Mouse (Mus musculus): ENCODE results near the gene Cdh23. TPM values are rescaled to one million over a fixed set of nuclear protein-coding genes. Genes with fewer than 3 reads are reported as not detected.

Cdh23 gene
- polyA plus RNA-seq, 1 experiment: not detected

DNA sequence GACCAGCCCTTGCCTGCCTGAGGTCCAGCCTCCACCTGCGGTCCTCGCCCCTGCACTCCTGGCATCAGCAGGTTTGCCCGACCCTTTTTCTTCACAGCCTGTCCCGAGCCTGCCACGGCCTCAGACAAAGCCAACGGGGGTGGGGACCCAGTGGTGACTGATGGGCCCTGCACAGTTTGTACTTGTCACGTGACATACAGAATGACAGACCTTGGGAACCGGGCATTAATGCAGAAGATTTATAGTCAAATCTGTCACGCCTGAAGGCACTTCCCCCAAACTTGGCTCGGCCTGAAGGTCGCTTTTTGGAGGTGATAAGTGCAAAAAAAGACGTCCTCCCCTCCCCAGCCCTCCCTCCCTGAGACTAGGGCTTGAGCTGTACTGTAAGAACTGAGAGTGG, 73.5 kb downstream of the Cdh23 start:
- H3K4me3 ChIP-seq (ENCODE audit: insufficient read depth, low read length): no peak overlapping the region
- TF ChIP-seq CTCF (IDR thresholded peaks at IDR 0.05; ENCODE audit: low read depth, low read length) (no peak), POLR2A (IDR thresholded peaks at IDR 0.05; ENCODE audit: borderline replicate concordance, low read depth, low read length) (no peak)
- H3K4me1 ChIP-seq (ENCODE audit: control insufficient read depth, insufficient read depth, low read length): no peaks in the 10 kb centered on the region
- H3K27ac ChIP-seq (ENCODE audit: insufficient read depth, low read depth, low read length): no peak overlapping the region

DNA sequence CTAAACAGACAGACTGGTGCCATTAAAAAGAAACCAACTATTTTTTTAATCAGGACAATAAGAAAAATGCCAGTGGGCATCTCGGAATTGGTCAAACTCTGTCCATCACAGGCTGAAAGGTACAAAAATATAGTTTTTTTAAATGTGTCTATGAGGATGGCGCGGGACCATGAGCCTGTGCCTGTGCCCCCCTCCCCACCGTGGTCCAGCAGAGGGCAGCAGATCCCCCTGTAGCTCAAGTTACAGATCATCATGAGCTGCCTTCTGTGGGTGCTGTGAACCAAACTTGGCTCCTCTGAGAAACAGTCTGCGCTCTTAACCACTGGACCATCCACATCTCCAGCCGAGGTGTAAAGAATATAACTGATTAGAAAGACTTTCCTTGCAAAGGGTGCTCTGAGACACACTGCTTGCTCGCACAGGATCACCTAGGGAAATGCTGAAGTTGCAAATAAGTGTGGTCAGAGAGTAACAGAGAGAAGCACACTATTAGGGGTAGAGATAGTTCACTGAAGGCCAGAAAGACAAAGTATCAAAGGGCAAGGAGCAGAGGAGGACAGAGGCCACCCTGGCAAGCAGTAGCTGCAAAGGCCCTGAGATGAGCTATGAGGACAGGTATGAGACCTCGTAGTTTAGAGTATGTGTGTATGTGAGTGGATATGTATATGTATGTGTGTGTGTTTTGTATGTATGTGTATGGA, 74.7 kb downstream of the Cdh23 start:
- no peaks in the 10 kb centered on the region for H3K4me1 ChIP-seq (ENCODE audit: control insufficient read depth, insufficient read depth, low read length)
- H3K27ac ChIP-seq (ENCODE audit: insufficient read depth, low read depth, low read length): no peak overlapping the region
- TF ChIP-seq POLR2A (IDR thresholded peaks at IDR 0.05; ENCODE audit: borderline replicate concordance, low read depth, low read length): no peak
- TF ChIP-seq CTCF (IDR thresholded peaks at IDR 0.05; ENCODE audit: low read depth, low read length): no peak
- no peak overlapping the region for H3K4me3 ChIP-seq (ENCODE audit: insufficient read depth, low read length)

DNA sequence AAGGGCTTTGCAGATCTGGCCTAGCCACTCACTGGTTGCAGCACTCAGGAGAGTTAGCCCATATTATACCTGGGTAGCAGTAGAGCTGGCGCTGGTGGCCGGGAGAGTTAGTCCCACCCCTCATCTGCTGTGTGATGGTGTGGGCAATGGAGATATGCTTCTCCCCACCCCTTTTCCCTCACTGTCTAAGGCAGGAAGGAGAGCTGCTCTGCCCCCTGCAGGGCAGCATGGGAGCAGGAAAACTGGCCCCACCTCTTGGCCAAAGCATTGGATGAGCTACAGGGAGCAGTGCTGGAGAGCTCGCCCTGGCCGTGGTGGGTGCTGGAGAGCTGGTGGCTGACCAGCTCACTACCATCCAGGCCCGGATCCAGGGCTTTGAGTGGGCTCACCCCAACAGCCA, 80.4 kb downstream of the Cdh23 start:
- no peak overlapping the region for H3K4me3 ChIP-seq (ENCODE audit: insufficient read depth, low read length)
- no peak overlapping the region for H3K27ac ChIP-seq (ENCODE audit: insufficient read depth, low read depth, low read length)
- no peaks in the 10 kb centered on the region for H3K4me1 ChIP-seq (ENCODE audit: control insufficient read depth, insufficient read depth, low read length)
- TF ChIP-seq POLR2A (IDR thresholded peaks at IDR 0.05; ENCODE audit: borderline replicate concordance, low read depth, low read length): no peak
- TF ChIP-seq CTCF (IDR thresholded peaks at IDR 0.05; ENCODE audit: low read depth, low read length): no peak

DNA sequence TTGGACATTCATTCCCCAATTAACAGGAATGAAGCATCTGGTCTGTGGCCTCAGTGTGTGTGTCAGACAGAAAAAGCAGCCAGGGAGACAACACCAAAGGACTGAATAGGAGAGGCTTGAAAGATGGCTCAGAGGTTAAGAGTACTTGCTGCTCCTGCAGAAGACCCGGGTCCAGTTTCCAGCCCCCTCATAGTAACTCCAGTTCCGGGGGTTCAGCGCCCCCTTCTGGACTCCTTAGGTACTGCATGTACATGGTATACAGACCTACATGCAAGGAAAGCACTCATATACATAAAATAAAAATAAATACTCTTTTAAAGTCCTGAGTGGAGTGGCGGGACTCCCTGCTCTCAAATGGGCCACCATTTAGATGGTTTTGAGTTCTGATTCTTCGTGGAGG, 83.4 kb downstream of the Cdh23 start:
- Histone ChIP-seq H3K4me3 (ENCODE audit: insufficient read depth, low read length) (no peak overlapping the region), H3K4me1 (ENCODE audit: control insufficient read depth, insufficient read depth, low read length) (no peaks in the 10 kb centered on the region), H3K27ac (ENCODE audit: insufficient read depth, low read depth, low read length) (no peak overlapping the region)
- TF ChIP-seq CTCF (IDR thresholded peaks at IDR 0.05; ENCODE audit: low read depth, low read length): peak; percentile 83
- TF ChIP-seq POLR2A (IDR thresholded peaks at IDR 0.05; ENCODE audit: borderline replicate concordance, low read depth, low read length): no peak

DNA sequence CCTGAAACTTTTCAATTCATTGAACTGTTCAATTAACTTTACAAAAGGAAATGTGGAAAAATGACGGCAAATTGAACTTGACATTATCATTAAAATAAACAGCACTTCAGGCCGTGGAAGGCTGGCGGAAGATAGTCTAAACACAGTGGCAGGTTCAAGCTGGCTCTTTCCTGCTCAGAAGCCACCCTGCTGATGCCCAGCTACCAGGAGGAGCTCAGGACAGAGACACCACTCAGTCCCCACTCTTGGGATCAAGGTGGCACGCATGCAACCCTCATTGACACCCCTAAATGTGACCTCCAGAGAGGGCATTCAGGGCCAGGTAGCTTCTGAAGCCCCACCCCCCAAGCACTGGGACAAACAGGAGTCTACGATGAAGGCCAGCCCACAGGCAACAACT, 89.1 kb downstream of the Cdh23 start:
- Histone ChIP-seq H3K27ac (ENCODE audit: insufficient read depth, low read depth, low read length) (no peak overlapping the region), H3K4me1 (ENCODE audit: control insufficient read depth, insufficient read depth, low read length) (no peaks in the 10 kb centered on the region), H3K4me3 (ENCODE audit: insufficient read depth, low read length) (no peak overlapping the region)
- no peak for TF ChIP-seq CTCF (IDR thresholded peaks at IDR 0.05; ENCODE audit: low read depth, low read length)
- TF ChIP-seq POLR2A (IDR thresholded peaks at IDR 0.05; ENCODE audit: borderline replicate concordance, low read depth, low read length): no peak

DNA sequence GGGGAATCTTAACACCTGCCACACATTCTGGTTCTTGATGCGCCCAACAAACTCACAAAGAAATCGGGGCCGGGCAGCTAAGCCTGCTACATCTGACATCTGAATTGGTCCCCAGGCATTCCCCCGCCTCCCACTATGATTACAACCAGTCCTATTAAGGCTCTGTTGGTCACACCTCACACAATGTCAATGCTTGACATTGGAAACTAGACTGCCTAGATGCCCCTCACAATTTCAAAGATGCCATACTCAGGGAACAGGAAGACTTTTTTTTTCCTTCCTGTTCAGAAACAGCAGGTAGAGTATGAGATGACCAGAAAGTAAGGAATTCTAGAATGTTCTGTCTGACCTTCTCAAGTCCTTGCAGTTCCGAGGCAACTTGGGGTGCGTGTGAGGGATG, 89.6 kb downstream of the Cdh23 start:
- TF ChIP-seq CTCF (IDR thresholded peaks at IDR 0.05; ENCODE audit: low read depth, low read length) (no peak), POLR2A (IDR thresholded peaks at IDR 0.05; ENCODE audit: borderline replicate concordance, low read depth, low read length) (no peak)
- Histone ChIP-seq H3K4me1 (ENCODE audit: control insufficient read depth, insufficient read depth, low read length) (no peaks in the 10 kb centered on the region), H3K27ac (ENCODE audit: insufficient read depth, low read depth, low read length) (no peak overlapping the region), H3K4me3 (ENCODE audit: insufficient read depth, low read length) (no peak overlapping the region)

DNA sequence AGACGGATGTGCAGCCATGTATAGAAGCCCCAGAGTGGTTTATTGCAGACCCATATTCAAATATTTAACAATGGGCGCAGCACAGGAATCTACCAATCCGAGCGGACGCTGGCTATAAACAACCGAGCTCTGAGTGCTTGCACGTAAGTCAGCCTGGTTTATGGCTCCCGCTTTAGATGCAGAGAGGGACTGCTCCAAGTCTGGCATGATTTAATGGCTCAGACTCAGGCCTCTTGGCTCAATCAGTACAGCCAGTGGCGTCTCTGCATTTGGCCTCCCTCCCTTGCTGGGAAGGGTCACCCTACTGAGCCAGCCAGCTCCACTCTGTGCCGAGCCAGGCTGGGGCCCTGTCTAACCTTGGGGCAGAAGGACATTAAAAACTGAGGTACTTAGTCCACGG, 94.1 kb downstream of the Cdh23 start:
- H3K27ac ChIP-seq (ENCODE audit: insufficient read depth, low read depth, low read length): no peak overlapping the region
- TF ChIP-seq CTCF (IDR thresholded peaks at IDR 0.05; ENCODE audit: low read depth, low read length) (no peak), POLR2A (IDR thresholded peaks at IDR 0.05; ENCODE audit: borderline replicate concordance, low read depth, low read length) (no peak)
- no peaks in the 10 kb centered on the region for H3K4me1 ChIP-seq (ENCODE audit: control insufficient read depth, insufficient read depth, low read length)
- H3K4me3 ChIP-seq (ENCODE audit: insufficient read depth, low read length): no peak overlapping the region

DNA sequence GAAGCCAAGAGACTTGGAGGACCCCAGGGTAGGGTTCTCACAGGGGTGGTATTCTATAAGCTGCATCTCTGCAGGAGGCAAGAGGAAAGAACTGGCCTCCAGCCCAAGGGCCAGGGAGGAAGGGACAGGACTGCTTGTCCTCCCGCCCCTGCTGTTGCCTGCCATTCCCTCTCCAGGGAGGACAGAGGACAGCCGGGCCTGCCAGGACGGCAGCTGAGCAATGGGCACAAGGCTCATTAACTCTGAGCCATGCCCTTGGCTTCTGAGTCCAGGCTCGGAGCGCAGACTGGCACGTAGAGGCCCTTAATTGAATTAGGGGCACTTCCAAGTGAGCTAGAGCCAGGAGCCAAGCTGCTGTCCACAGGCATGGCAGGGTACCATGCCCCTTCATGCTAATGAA, 101.1 kb downstream of the Cdh23 start:
- H3K4me3 ChIP-seq (ENCODE audit: insufficient read depth, low read length): no peak overlapping the region
- TF ChIP-seq POLR2A (IDR thresholded peaks at IDR 0.05; ENCODE audit: borderline replicate concordance, low read depth, low read length): no peak
- TF ChIP-seq CTCF (IDR thresholded peaks at IDR 0.05; ENCODE audit: low read depth, low read length): no peak
- no peaks in the 10 kb centered on the region for H3K4me1 ChIP-seq (ENCODE audit: control insufficient read depth, insufficient read depth, low read length)
- H3K27ac ChIP-seq (ENCODE audit: insufficient read depth, low read depth, low read length): no peak overlapping the region

DNA sequence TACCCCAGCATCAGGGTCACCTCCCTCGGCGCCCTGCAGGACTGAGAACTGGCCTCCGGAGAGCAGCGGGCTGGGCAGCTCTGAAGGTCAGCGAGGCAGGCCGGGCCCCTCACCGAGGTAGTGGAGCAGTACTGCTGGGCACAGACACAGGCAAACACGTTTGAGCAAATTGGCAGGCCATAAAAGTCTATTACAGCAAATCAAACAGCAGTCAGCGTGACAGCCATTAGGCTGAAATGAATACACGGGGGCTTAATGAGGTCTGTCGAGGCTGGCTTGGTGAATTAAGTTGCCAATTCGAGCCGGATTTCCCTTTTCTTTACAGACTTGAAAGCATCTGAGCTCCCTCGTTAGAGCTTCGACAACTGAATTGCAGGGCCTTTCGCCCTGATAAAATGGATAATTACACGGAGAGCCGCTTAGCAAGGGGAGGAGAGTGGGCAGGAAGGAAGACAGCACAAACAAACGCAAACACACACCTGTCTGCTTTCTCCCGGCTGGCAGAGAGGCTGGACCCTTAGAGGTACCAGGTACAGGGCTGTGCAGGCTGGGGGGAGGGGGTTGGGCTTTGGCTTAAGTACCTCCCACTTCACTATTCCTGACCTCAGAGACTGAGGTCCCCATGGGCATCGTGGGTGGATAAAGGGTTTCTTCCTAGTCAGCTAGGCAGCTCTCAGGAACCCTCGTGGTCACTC, 103.3 kb downstream of the Cdh23 start:
- no peak overlapping the region for H3K27ac ChIP-seq (ENCODE audit: insufficient read depth, low read depth, low read length)
- TF ChIP-seq POLR2A (IDR thresholded peaks at IDR 0.05; ENCODE audit: borderline replicate concordance, low read depth, low read length): no peak
- no peak for TF ChIP-seq CTCF (IDR thresholded peaks at IDR 0.05; ENCODE audit: low read depth, low read length)
- H3K4me1 ChIP-seq (ENCODE audit: control insufficient read depth, insufficient read depth, low read length): no peaks in the 10 kb centered on the region
- H3K4me3 ChIP-seq (ENCODE audit: insufficient read depth, low read length): no peak overlapping the region

DNA sequence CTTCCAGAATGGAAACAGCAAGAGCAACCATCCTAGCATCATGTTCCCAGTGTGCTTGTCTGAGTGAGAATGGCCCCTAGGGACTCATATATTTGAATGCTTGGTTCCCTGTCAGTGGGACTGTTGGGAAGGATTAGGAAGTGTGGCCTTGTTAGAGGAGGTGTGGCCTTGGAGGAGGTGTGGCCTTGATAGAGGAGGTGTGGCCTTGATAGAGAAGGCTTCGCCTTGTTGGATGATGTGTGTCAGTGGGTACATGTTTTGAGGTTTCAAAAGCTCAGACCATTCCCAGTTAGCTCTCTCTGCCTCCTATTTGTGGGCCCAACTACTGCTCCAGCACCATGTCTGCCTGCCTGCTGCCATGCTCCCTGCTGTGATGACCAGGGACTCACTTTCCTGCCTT, 105.0 kb downstream of the Cdh23 start:
- Histone ChIP-seq H3K4me1 (ENCODE audit: control insufficient read depth, insufficient read depth, low read length) (no peaks in the 10 kb centered on the region), H3K4me3 (ENCODE audit: insufficient read depth, low read length) (no peak overlapping the region), H3K27ac (ENCODE audit: insufficient read depth, low read depth, low read length) (no peak overlapping the region)
- TF ChIP-seq CTCF (IDR thresholded peaks at IDR 0.05; ENCODE audit: low read depth, low read length) (no peak), POLR2A (IDR thresholded peaks at IDR 0.05; ENCODE audit: borderline replicate concordance, low read depth, low read length) (no peak)

Measured in bone marrow macrophage, adult 2 months (primary cell).